Mouse (Mus musculus): Measurements from ENCODE around the gene Abcf3. TPM values are rescaled to one million over a fixed set of nuclear protein-coding genes. Genes with fewer than 3 reads are reported as not detected.
A peak's percentile ranks its signal among the peaks of the same experiment; 100 is the strongest.

Abcf3 gene
- total RNA-seq (2021): 10 to 100 TPM; 64.0 to 65.1 TPM

DNA sequence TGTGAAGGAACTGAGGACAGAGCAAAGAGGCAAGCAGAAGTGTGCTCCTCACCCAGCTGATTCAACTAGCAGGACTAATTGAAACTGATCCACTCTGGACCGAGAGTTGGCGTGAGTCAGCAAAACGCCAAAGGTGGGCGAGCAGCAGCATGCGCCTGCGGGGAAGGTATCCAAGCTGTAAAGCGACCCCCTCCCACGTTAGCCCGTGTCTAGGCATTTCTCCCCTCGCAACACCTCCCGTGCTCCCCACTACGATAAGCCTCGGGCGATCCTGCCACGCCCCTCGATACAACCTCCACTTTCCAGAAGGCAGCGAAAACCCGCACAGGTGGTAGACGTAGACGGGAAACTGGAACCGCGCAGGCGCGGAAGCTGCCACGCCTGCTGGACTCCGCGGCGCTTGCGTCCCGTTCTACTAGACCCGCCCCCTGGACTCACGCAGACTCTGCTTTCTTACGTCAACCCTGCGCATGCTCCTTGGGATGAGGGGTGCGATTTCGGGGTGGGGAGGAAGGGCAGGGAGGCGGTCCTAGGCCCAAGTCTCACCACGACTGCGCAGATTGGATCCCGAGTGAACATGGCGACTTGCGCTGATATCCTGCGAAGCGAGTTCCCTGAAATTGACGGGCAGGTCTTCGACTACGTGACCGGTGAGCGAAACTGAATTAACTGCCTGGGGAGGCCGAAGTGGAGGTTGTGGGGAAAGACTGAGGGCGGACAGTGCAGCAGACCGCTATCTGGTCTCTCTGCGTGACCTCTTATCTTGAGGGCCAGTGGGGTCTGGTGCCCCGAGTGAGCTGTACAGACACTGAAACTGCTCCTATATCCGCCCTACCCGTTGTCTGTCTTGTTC lies at the start of gene Abcf3:
Abcf3 (plus strand) TSS at position 482 of the 853 bp plus-strand sequence.
- peak; percentile 98 for DNase-seq

DNA sequence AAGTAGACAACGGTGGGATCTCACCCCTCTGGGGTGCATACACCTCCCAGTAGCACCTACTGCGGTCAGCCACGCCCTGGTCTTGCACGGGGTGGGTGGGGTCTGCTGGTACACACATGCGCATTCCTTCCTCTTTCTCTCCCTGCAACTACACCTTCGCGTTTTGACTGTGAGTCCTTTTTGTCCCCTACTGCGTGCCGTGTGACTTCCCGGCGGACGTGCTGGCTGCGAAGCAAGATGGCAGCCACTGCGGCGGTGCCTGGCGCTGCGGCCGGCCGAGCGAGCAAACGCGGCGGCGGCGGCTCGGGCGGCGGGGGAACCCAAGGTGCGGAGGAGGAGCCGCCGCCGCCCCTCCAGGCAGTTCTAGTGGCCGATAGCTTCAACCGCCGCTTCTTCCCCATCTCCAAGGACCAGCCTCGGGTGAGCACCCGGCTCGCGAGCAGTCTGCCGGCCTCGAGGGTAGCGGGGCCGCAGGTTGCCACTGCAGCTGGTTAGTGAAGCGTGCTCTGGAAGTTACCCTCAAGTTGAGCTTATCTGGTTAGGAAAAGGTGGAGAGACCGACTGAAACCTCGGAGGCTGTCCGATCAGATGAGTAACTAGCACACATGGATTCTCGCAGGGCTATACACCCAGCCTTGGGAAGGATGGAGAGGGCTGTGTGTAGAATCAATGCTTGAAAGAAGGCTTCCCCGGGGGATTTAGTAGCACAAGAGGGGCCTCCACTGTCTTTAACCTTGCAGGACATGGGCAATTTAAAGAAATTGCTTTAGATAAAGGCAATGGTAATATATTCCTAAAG lies 49.5 kb upstream of the Abcf3 start, which contains the start of gene Eif2b5:
Eif2b5 (plus strand) TSS at position 141 of the 799 bp plus-strand sequence.
- peak; percentile 92 for DNase-seq

DNA sequence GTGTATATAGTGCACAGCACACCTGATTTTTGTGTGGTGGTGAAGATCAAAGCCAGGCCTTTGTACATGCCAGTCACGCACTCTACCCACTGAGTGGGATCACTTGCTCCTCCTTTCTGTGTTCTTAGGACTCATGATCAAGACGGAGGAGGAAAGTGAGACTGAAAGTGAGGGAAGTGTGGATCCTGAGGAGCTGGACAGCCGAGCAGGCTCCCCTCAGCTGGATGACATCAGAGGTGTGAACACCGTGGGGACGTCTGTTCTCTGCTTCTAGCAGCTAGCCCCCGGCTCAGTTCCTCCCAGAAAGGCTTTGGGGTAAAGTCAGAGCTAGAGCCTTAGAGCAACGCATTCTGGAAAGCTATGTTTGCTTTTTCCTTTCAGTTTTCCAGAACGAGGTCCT lies 42.4 kb upstream of the Abcf3 start:
- no peak for DNase-seq

DNA sequence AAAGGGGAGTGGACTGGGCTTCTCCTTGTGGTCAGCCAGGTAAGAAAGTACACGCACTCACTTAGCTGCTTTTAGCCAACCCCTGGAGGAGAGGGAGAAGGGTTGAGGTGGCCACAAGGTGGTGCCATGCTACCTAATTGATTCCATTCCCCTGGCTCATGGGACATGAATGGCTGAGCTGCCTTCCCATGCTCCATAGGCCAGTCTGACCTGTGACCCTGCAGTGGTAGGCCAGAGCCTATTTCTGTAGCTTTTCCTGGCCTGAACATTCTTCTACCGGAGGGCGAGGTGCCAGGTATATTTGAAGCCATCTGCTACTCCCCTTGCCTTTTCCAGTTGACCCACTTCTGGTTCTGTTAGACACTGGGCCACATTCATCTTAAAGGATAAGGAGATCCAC lies 39.0 kb upstream of the Abcf3 start:
- DNase-seq: peak; percentile 54

DNA sequence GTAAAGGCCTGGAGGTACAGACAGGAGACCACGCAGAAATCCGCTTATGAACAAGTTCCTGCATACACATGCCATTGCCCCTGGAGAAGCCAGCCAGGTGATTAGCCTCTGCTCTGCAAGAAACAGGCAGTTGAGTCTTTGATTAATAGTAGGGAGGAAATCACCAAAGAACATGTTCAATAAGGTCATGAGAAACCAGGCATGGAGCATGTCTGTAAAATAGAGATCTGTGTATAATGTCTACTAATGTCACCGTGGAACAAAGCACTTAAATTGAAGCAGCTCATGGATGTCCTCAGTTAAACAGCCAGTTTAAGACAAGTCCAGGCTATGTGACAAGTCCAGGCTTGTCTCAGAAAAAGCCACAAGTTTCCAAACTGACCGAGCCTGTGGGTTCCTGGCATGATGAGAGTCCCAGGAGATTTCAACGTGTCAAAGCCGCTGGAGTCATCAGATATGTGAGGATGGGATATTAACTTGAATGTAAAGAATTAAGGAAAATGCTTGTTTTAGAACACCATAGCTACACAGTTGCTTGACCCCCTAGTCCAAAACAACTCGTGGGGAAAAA lies 37.0 kb upstream of the Abcf3 start:
- DNase-seq: no peak

DNA sequence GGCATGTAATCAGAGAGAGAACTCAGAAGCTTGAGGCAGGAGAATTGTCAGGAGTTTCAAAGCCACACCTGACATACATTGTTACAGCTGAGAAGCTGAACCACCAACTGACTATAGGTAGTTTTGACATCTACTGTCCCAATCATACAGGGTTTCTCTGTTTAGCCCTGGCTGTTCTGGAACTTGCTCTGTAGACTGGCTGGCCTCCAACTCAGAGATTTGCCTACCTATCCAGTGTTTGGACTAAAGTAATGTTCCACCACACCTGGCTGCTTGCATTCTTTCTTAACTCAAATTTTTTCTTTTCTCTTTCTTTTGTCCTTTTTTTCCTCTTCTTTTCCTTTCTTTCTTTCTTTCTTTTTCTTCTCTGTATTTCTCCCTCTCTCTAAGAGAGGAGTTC lies 32.3 kb upstream of the Abcf3 start:
- no peak for DNase-seq

DNA sequence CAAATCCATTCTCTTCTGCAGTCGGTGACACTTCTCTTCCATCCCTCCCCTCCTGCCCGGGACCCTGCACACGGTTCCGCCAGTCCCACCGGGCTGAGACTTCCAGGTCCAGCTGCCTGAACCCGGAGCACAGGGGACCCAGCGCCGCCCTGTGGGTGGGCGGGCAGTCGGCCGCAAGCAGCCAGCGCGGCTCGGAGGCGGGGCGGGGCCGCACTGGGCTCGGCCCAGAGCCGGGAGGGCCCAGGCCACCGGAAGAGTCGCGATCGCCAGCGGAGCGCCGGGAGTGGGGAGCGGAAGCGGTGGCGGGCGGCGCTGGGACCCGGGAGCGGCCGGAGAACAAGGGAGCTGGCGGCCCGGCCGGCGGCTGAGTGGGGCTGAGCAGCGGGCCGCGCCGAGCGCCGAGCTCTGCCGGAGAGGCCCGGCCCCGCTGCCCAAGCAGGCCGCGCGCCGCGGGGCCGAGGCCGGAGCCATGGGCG lies 31.6 kb upstream of the Abcf3 start, which contains the start of gene Dvl3:
Dvl3 (plus strand) TSS at position 257 of the 476 bp plus-strand sequence.
- DNase-seq: peak; percentile 94

DNA sequence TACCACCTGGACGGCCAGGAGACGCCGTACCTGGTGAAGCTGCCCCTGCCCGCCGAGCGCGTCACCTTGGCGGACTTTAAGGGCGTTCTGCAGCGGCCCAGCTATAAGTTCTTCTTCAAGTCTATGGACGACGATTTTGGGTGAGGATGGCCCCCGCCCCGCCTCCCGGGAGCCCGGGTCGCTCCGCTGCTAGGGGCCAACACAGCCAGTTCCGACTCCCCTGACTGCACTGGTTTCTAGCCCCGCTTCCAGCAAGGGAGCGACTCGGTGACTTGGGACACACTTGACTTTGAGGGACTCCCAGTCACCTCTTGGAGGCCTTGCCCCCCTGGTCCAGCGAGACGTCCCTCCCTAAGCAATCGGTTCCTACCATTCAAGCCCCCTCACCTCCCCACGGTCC lies 31.2 kb upstream of the Abcf3 start:
- peak; percentile 45 for DNase-seq

DNA sequence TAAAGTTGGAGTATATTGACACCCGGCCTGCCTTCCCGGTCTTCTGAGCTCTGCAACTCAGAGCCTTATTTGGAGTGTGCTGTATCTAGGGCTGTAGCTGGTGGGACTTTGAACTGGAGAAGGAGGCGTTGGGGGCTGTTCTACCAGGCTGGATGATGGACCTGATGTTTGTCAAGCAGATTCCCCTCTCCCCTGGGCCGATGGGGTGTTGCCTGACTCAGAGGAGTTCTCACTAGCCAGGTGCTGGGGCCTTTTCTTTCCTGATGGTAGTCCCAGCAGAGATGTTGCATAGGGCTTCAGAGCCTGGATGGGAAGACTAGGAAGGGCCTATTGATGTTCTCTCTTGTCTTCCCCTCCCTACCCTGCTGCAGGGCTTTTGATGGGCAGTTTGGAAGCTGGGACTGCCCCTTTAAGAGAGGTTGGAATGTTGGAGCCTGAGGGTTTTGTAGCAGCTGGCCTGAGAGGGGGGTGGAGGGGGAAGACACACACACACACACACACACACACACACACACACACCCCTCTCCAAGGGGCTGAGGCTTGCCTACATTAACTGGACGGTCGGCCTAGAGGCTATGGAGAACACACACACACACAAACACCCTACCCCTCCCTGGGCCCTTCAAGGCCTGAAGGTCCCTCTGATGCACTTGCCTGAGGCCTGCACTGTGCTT lies 30.5 kb upstream of the Abcf3 start:
- DNase-seq: peak; percentile 51

DNA sequence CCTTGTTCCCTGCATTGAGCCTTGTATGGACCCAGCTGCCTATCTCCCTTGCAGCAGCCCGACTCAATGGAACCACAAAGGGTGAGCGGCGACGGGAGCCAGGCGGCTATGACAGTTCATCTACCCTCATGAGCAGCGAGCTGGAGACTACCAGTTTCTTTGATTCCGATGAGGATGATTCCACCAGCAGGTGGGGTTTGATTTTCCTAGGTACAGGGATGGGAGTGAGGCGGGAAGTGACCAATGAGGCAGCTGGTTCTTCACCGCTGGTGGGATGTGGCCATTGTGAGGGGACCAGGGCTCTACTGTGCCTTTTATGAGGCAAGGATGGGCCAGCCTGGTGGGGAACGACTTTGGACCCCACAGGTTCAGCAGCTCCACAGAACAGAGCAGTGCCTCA lies 24.5 kb upstream of the Abcf3 start:
- DNase-seq: no peak

DNA sequence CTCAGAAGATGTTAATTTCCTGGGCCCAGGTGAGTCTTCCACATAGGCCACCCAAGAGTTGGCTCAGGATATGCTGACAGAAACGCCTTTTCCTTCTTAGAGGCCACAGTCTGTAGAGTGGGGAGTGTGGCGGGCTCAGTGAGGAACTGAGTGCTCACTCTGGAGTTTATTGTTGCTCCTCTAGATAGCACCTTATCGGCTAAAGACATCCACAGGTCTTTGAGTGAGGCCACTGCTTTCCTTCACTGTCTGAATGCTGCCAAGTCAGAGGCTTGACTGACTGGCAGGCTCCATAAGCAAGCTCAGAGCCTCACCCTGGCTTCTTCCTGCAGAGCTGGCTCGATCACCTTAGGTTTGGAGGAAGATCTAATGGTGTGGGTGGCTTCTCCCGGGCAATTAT lies 19.6 kb upstream of the Abcf3 start:
- no peak for DNase-seq

DNA sequence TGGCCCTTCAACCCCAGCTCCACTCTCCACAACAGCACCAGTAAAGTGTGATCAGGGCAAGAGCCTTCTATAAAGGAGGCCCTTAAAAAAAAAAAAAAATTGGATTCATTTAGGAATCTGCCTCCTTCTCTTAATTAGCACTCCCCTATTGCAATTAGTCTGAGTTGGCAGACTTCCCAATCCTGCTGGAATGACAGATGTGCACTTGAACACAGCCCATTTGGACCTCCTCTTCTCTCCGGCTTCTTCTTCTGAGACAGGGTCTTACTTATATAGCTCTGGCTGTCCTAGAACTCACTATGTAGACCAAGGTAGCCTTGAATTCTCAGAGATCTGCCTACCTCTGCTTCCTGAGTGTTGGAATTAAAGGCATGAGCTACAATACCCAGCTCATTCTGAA lies 19.0 kb upstream of the Abcf3 start:
- DNase-seq: no peak

DNA sequence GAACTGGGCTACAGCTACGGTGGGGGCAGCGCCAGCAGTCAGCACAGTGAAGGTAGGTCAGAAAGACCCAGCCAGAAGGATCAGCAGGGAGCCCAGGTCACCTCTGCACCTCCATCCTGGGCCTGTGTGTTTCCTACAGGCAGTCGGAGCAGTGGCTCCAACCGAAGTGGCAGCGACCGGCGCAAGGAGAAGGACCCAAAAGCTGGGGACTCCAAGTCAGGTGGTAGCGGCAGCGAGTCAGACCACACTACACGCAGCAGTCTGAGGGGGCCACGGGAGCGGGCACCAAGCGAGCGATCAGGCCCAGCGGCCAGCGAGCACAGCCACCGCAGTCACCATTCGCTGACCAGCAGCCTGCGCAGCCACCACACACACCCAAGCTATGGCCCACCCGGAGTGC lies 17.4 kb upstream of the Abcf3 start:
- no peak for DNase-seq

DNA sequence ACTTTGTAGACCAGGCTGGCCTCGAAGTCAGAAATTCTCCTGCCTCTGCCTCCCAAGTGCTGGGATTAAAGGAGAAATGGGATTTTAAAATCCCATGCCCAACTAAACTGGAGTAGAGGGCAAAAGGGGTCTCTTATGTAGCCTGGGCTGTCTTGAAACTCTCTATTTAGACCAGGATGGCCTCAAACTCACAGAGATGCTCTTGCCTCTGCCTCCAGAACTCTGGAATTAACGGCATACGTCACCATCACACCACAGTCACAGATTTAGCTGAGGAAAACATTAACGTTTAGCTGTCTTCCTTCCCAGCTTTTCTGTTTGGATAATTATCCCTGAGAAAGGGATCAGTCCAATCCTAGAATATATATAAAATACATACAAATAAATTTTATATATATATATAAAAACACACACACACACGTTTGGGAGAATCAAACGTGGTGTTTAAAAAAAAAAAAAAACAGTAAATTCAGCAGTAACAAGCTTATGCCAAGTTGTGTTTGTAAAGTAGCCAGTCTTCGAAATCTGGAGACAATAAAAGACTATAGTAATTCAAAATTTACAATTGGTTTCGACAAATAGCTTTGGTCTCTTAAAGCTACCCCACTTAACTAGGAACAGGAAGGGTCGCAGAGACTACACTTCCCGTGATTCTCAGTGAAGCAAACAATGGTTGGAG lies 13.6 kb upstream of the Abcf3 start:
- DNase-seq: no peak

DNA sequence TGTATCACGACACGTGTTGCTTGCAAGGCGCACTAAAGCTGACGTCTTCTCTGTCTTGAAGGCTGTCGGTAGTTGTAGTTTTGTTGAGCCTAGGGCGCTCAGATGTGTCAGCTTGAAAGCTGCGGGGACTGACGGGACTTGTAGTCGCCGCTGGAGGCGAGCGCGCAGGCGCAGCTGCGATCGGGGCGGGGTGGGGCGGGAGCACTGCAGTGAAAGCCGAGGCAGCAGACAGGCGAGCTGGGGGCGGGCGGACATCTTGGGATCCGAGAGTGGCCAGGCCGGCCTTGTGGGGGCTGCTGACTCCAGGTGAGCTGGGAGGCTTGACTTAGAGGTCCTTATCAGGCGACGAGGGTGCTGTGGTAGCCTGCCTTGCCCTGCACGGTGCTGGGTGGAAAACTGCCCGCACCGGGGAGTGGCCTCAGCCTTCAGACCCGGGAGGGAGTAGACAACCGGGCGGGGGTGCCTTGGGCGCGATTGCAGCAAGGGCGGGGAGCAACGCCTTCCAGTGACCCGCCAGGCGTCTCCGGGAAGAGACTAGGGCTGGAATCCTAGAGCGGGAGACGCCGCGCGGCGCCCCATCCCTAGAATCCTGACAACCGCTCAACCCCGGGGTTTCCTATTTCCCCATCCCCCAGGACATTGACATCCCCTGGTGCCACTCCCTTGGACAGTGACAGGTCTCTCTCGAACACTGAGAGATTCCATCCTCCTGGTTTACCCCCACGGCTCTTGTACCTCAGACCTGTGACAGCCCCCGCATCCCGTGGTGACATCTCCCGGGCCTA lies 12.9 kb upstream of the Abcf3 start, which contains the start of gene Ap2m1:
Ap2m1 (plus strand) TSS at position 183 of the 785 bp plus-strand sequence.
- peak; percentile 94 for DNase-seq

DNA sequence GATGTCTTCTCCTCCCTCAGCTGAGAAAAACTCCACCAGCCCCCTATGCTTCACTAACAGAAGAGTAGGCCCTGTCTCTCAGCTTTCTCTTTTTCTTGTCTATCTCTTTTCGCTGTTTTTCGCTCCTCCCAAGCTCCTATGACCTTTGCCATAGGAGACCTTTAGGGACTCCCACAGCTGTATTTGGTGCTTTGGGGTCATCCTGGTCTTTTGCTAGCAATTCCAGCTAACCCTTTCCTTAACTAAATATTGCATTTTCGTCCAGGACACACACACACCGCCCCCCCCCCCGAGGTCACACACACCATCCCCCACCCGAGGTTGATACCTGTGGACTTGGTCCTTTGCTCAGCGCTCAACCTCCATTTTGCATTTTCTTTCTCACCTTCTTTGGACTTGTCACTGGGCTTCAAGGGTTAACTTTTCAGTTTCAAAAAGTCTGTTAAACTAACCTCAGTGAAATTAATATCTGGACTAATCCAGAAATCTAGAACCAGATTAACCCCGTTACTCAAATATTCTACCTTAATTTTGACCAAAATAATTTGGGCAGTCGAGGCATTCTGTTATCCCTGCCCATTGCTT lies 12.2 kb upstream of the Abcf3 start:
- no peak for DNase-seq

DNA sequence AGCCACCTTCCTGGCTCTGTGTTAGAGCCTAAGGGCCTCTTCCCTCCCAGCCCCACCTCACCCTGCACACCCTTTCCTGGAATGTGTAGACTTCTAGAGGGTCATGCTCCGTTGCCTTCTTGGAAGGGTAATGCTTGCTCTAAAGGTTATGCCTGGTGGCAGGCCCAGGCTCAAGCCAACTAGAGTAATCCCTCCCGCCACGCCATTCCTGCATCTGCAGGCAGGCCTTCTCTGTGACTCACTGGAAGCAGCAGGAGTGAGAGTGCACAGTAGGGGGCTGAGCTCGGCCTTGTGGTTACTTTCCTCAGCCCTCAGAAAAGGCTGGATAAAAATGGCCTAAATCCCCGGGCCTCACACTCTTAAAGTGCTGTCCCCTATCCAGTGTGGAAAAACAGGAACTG lies 11.3 kb upstream of the Abcf3 start:
- peak; percentile 18 for DNase-seq

DNA sequence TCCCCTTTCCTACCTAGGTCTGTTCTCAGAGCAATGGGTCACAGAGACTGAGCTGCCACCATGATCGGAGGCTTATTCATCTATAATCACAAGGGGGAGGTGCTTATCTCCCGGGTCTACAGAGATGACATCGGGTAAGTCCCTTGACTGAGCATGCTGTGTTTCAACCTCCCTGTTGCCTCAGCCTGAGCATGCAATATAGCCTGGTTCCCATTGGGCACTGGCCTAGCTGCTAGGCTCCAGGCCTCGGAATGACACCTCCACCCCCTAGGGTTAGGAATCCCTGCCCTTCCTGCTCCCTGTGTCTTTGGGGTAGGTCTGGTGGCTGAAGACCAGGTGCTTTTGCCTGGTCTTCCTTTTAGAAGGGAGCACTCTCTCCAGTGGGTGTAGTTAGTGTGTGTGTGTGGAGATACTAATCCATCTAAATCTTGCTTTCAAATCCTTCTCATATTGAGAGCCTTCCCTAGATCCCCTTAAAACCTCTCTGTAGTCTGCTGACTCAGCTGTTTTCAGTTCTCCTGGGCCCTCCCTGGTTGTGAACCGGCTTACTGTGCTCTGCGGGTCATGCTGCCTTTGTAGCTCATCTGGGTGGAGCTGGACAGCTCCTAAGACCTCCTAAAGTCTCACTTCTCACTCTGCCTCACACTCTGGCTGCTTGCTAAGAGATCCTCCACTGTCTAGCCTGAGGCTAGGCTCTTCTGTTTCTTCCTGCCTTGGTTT lies 10.6 kb upstream of the Abcf3 start:
- DNase-seq: no peak

DNA sequence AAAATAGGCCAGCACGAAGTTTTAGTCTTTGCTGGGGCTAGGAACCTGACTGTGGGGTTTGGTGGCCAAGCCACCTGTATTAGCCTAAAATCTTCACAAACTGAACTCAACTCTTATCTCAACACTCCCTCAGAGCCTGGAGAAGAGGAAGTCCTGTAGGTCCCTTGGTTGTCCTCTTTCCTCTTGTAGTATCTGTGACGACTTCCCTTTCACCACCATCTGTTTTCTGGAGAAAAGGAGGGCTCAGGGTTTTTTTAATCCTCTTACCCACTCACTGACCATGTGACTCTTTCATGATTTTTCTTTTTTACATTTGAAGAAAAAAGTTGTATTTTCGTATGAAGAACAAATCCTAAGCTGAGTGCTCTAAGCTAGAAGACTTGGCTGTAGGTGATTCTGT lies 8.7 kb upstream of the Abcf3 start:
- DNase-seq: no peak

DNA sequence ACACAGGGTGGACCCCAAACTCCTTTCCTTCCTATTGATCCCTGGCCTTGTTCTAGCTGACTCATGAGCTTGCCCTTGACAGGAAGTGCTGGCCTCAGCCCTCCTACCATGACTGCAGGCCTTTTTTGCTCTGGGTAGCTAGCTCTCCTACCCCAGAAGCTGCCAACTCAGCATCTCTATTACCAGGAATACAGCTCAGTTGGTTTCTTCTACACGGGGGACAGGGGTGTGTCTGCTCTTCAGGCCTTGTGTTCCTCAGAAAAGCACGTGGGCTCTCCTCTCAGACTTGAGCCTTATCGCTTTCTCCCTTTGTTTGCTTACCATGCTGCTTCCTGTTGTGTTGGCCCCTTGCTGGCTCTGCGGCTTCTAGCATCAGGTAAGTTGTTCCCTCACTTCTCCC lies 7.9 kb upstream of the Abcf3 start:
- DNase-seq: no peak
